Mouse (Mus musculus) retina, embryonic 14.5 days (tissue): ENCODE data around the gene Crocc2.

ENCODE experiments used
- DNase-seq: peaks from one replicate; pipeline ENCODE4 v3.0.0-alpha.2; 2015; ENCODE audit warnings: low spot score

The Crocc2 gene

DNA sequence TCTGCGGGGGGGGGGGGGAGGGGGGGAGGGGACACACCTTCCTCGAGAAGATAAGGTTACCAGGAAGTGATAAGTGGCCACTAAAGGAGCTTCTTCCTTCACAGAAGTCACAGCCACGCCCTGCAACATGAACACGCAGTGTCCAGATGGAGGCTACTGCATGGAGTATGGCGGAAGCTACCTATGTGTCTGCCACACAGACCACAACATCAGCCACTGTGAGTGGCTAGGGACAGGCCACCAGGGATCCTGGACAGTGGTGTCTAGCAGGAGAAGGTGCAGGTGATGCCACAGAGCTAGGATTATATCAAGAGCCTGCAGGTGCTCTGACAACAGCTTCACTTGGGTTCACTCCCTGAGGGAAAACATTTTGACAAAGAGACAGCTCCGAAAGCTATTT lies 103.2 kb downstream of the Crocc2 start:
- DNase-seq = no peak

DNA sequence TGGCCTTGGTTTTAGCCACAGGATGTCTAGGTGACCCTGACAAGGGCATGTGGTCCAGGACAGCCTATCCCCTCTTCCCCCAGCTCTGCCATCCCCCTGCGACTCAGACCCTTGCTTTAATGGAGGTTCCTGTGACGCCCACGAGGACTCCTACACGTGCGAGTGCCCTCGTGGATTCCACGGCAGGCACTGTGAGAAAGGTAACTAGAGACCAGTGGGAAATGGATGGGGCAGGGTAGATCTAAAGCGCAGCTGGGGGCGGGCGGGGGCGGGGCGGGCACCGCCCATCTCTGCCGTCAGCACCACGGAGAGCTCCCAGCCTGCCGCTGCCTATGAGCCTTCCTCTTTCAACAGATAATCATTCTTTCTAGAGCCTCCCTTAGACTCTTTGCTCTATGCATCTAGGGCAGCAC lies 103.9 kb downstream of the Crocc2 start:
- DNase-seq = peak; percentile 63

DNA sequence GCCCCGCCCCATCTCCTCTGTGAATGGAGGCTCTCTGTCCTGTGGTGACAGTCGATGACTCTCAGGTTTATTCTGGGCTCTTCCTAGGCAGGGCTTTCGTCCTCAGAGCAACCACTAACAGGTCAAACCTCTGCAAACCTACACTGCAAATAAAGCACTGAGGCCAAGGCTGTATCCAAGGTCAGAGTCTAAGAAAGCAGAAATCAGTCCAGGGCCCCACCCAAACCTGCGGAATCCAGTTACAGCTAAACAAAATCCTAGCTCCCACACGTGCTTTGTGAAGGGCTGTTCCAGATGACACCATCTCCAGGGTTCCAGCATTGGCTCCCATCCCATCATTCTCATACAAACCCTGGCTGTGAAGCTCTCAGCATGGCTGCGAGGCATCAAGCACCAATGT lies 107.0 kb downstream of the Crocc2 start:
- no peak for DNase-seq

DNA sequence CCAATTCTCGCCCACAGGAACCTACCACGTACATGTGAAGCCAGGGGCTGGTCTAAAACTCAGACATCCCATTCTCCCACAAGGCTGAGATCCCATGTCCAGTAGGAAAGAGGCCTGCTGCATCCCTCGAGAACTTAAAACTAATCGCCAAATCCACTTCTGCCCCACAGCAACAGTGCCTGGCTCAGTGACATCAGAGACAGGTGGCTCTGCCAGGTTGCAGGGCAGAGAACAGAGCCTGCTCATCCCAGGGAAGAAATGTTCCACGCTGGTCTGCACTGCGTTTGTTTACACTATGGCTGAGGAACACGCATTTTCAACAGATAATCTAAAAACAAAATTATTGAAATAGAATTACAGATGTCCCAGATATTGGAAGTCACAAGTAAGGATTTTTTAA lies 108.5 kb downstream of the Crocc2 start:
- DNase-seq = no peak
